Mouse (Mus musculus) G1E (cell line): ENCODE data around the gene Hist1h2bj. TPM values are rescaled to one million over a fixed set of nuclear protein-coding genes. Genes with fewer than 3 reads are reported as not detected.
"Not testable (repeated sequence)": the region's sequence is repeated elsewhere in the genome, so short reads cannot be mapped to it uniquely, and the experiment has no call there.

ENCODE experiments used
- ATAC-seq: 2 replicates; pipeline ENCODE4 v1.8.0; 2016; ENCODE audit warnings: mild to moderate bottlenecking; ENCODE audit not compliant: insufficient number of reproducible peaks, poor library complexity, low FRiP score, severe bottlenecking; ENCODE audit errors: extremely low read depth
- DNase-seq: peaks from one replicate; pipeline ENCODE4 v3.0.0; 2012; ENCODE audit warnings: low spot score
- H3K27me3 ChIP-seq: 2 replicates; pipeline ENCODE4 v1.6.1; 2012; ENCODE audit warnings: mild to moderate bottlenecking, low read length, inconsistent platforms; ENCODE audit not compliant: insufficient read depth
- H3K36me3 ChIP-seq: replicated peaks from 2 replicates; pipeline ENCODE3; 2012; ENCODE audit warnings: mild to moderate bottlenecking, inconsistent platforms
- H3K4me1 ChIP-seq: 2 replicates; pipeline ENCODE4 v1.6.1; 2012; ENCODE audit warnings: low read depth, low read length, inconsistent platforms, mixed read lengths; ENCODE audit not compliant: insufficient read depth
- H3K4me3 ChIP-seq: 2 replicates; pipeline ENCODE4 v1.5.1; 2012; ENCODE audit warnings: low read depth, mild to moderate bottlenecking, inconsistent platforms, low read length, moderate library complexity, mixed read lengths
- H3K9me3 ChIP-seq: replicated peaks from 2 replicates; pipeline ENCODE4 v1.6.1; 2012; ENCODE audit warnings: inconsistent platforms
- CTCF ChIP-seq: IDR thresholded peaks from 2 replicates; pipeline ENCODE4 v1.5.1; 2012; ENCODE audit warnings: low read depth, low read length, inconsistent platforms, mixed read lengths
- GATA1 ChIP-seq: IDR thresholded peaks from 2 replicates; pipeline ENCODE4 v1.6.1; 2012; ENCODE audit warnings: borderline replicate concordance, low read length, inconsistent platforms, mixed read lengths
- GATA2 ChIP-seq: IDR thresholded peaks from 2 replicates; pipeline ENCODE4 v1.6.1; 2012; ENCODE audit warnings: low read depth, low read length, inconsistent platforms, borderline replicate concordance
- POLR2AphosphoS5 ChIP-seq: IDR thresholded peaks from 2 replicates; pipeline ENCODE4 v1.6.1; 2012; ENCODE audit warnings: low read depth, low read length, inconsistent platforms; ENCODE audit not compliant: insufficient replicate concordance
- TAL1 ChIP-seq: conservative IDR thresholded peaks from 2 replicates; pipeline ENCODE4 v1.6.1; 2012; ENCODE audit warnings: low read depth, low read length, inconsistent platforms, mixed read lengths
- polyA plus RNA-seq: library from polyadenylated mRNA; stranded (reverse); fragments of >175 nt; gene quantifications from 2 replicates; pipeline ENCODE4 v1.2.3, GENCODE M21; 2012
- total RNA-seq, 2 experiments: library from RNA; stranded (forward) in 1 of 2; stranded (reverse) in 1 of 2; fragments of 200-1000 nt in 1 of 2; fragments of >200 nt in 1 of 2; fragmentation: Nextera tagmentation in 1 of 2; gene quantifications; 2 replicates each; pipeline ENCODE4 v1.2.3; 2014 to 2017

The Hist1h2bj gene
- total RNA-seq (2014; fragmentation: Nextera tagmentation) (9.0 and 49.5 TPM in 2 replicates), total RNA-seq (2017) (205 and 369 TPM in 2 replicates), polyA plus RNA-seq (10.5 and 40.6 TPM in 2 replicates)

DNA sequence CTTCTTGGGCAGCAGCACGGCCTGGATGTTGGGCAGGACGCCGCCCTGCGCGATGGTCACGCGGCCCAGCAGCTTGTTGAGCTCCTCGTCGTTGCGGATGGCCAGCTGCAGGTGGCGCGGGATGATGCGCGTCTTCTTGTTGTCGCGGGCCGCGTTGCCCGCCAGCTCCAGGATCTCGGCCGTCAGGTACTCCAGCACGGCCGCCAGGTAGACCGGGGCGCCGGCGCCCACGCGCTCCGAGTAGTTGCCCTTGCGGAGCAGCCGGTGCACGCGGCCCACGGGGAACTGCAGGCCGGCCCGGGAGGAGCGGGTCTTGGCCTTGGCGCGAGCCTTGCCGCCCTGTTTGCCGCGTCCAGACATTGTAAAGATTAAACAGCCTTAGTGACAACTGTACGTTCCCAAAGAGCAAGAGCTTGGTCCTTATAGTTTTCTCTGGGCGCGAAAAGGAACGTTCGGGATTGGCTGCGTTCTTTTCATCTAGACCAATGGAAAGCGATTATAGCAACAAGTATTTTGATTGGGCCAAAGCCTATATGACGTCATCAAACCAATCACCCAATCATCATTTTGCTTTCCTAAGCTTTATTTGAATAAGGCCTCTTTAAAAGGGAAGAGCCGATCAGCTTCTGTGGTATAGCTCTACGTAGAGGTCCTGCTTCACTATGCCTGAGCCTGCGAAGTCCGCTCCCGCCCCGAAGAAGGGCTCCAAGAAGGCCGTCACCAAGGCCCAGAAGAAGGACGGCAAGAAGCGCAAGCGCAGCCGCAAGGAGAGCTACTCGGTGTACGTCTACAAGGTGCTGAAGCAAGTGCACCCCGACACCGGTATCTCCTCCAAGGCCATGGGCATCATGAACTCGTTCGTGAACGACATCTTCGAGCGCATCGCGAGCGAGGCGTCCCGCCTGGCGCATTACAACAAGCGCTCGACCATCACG is at the start of gene Hist1h2bj, which contains the start of gene Hist1h2ag:
TSS of gene Hist1h2bj (plus strand) at position 647 of the 935 bp plus-strand sequence.
TSS of gene Hist1h2ag (minus strand) at position 377 of the 935 bp plus-strand sequence.
- H3K4me1 ChIP-seq, result peaks cover 18% of the 10 kb centered on the region
- ATAC-seq (peak; percentile 71), DNase-seq (peak; percentile 81)
- peak; percentile 99 for TF ChIP-seq POLR2AphosphoS5
- not testable (repeated sequence) for H3K36me3 ChIP-seq, H3K9me3 ChIP-seq, H3K27me3 ChIP-seq
- peak within 1 kb of the TSS; percentile 60; the same call in 1 of the 2 replicates for H3K4me3 ChIP-seq

DNA sequence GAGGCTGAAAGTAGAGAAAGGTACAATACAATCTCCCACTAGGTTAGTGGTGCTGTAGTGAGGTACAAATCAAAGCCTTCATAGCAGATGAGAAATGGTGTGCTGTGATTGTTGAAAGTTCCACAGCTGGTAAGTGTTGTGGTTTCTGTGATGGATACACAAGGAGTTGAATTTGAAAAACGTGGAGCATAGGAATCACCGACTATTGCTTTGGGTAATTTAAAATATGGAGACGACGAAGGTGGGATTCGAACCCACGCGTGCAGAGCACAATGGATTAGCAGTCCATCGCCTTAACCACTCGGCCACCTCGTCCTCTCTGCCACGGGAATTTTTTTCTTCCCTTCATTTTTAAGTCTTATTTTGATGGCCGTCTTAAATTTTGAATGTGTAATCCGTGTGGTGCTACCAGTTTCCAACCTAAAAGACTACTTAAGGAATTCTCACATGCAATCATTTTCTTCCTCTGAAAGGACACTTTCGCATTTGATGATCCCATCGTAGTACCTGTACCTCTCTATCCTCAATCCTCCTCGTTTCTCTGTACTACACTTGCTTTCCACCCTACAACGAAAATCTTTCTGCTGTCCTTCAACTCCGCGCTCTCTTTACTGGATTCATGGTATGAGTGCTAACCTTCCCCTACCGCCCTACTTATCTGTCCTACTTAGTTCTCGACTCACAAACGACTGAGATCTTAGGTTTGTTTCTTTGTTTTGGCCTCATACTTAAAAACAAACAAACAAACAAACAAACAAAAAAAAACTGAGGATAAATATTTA is 48.9 kb upstream of the Hist1h2bj start:
- TF ChIP-seq GATA2 (no peak), POLR2AphosphoS5 (no peak)
- Histone ChIP-seq H3K9me3 (peaks cover 11% of the 10 kb centered on the region), H3K4me3 (no peak overlapping the region; the same call in 1 of the 2 replicates), H3K27me3 (peaks cover 49% of the 10 kb centered on the region), H3K4me1 (peaks cover 29% of the 10 kb centered on the region), H3K36me3 (no peaks in the 10 kb centered on the region)
- no peak for DNase-seq
- no peak for ATAC-seq

DNA sequence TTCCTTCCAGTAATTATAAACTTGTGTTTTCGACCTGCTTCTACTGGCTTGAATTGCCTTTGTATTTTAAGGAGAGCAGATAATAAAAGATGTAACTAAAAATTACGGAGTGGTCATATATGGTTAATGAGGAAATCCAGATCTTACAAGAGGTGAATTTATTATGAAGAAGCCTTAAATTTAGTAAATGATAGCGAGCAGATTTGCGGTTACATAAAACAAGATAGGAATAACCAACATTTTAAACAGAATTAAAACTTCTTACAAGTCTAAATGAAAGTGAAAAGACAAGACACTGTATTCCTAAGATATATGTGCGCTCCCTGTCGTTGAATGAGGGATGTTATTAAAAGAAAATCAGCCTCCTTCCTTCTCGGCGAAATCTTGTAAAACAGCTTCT is 48.1 kb upstream of the Hist1h2bj start:
- ATAC-seq, result no peak

DNA sequence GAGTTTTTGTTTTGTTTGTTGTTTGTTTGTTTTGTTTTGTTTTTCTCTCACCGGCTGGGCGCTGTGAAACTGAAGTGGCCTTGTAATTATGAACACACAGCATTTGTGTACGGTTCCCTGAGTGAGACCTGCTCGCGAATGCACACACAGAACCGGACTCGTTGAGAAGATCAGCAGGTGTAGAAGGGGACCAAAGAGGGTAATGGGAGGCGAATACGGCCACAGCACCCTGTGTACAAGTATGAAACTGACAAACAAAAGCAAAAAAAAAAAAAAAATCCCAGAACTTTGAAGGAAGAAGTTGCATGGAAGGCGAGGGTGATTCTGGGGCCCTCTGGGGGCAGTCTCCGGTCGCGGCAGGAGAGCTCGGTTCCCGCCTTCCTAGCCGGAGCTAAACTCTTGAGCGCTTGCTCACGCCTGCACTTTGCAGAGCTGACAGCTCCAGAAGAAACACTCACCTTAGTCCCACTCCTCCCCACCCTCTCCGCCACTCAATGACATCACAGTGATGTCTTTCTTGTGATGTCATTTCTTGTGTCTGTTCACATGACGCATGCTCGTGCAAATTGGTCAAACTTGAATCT is 47.6 kb upstream of the Hist1h2bj start:
- no peaks in the 10 kb centered on the region for H3K36me3 ChIP-seq
- H3K4me1 ChIP-seq, result peaks cover 29% of the 10 kb centered on the region
- H3K27me3 ChIP-seq, result peaks cover 54% of the 10 kb centered on the region
- no peak for TF ChIP-seq GATA2
- TF ChIP-seq TAL1, result no peak
- no peak for TF ChIP-seq GATA1
- TF ChIP-seq POLR2AphosphoS5, result no peak
- H3K9me3 ChIP-seq, result peaks cover 9% of the 10 kb centered on the region
- ATAC-seq (no peak), DNase-seq (no peak)
- peak overlapping the region; percentile 66; the same call in 1 of the 2 replicates for H3K4me3 ChIP-seq

More for the DNA sequence above, 48.1 kb upstream of the Hist1h2bj start:
- Histone ChIP-seq H3K9me3 (peaks cover 11% of the 10 kb centered on the region), H3K4me3 (peak overlapping the region; percentile 66; the same call in 1 of the 2 replicates), H3K4me1 (peaks cover 29% of the 10 kb centered on the region), H3K27me3 (peaks cover 54% of the 10 kb centered on the region), H3K36me3 (no peaks in the 10 kb centered on the region)
- TF ChIP-seq POLR2AphosphoS5 (no peak), GATA2 (no peak), TAL1 (no peak), GATA1 (no peak), CTCF (no peak)
- DNase-seq, result no peak

GRCm38 (mm10) chr13:21996101-21996839 is 46.7 kb upstream of the Hist1h2bj start:
- TF ChIP-seq TAL1 (no peak), GATA2 (no peak), GATA1 (no peak)
- Histone ChIP-seq H3K27me3 (peaks cover 55% of the 10 kb centered on the region), H3K36me3 (no peaks in the 10 kb centered on the region), H3K4me3 (peak overlapping the region; percentile 66; the same call in 1 of the 2 replicates), H3K4me1 (peaks cover 32% of the 10 kb centered on the region), H3K9me3 (peaks cover 3% of the 10 kb centered on the region)
- ATAC-seq, result no peak
- DNase-seq, result no peak

DNA sequence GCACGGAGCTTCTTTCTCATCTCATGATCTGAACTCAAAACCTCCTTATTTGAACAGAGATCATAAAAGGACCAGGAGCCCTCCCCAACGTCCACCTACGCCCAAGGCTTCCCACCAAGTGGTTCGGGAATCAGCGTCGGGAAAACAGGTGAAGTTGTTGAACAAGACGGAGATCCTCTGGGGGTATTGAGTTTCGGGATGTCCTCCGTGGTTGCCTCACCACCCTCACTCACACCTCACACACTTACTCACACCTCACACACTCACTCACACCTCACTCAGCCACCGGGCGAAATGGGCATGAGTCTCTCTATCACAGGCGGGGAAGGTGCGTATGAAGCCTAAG is 46.2 kb upstream of the Hist1h2bj start:
- Histone ChIP-seq H3K4me3 (peak overlapping the region; percentile 36; the same call in 1 of the 2 replicates), H3K27me3 (peaks cover 59% of the 10 kb centered on the region), H3K36me3 (no peaks in the 10 kb centered on the region), H3K9me3 (no peaks in the 10 kb centered on the region), H3K4me1 (peaks cover 37% of the 10 kb centered on the region)
- TF ChIP-seq TAL1, result no peak
- no peak for TF ChIP-seq GATA1
- no peak for ATAC-seq
- no peak for DNase-seq
